Mouse (Mus musculus): ENCODE data around the gene Tmem151b.

Gene Tmem151b

GRCm38 (mm10) chr17:45503301-45503973 lies 46.0 kb downstream of the Tmem151b start:
- no peak for DNase-seq

GRCm38 (mm10) chr17:45502324-45502723 lies 47.2 kb downstream of the Tmem151b start:
- DNase-seq: no peak

GRCm38 (mm10) chr17:45500981-45501380 lies 48.5 kb downstream of the Tmem151b start:
- DNase-seq: no peak

DNA sequence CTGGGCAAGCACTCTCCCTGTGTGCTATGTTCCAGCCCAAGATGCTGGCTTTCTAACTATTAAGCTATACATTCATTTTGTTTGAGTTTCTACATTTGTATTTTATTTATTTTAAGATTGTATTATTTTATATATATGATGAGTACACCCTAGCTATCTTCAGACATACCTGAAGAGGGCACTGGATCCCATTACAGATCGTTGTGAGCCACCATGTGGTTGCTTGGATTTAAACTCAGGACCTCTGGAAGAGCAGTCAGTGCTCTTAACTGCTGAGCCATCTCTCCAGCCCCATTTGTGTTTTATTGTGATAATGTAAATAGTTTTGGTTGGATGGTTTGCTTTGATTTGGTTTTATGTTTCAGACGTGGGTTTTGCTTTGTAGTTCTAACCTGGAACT lies 50.0 kb downstream of the Tmem151b start:
- no peak for DNase-seq

- no peak for DNase-seq
These were observed 51.1 kb downstream of the Tmem151b start for GRCm38 (mm10) chr17:45498397-45498796.

- DNase-seq: no peak
These were observed 54.1 kb downstream of the Tmem151b start for GRCm38 (mm10) chr17:45495398-45495797.
